Mouse (Mus musculus): ENCODE data around the gene En2. TPM values are rescaled to one million over a fixed set of nuclear protein-coding genes. Genes with fewer than 3 reads are reported as not detected.

En2 gene
- polyA plus RNA-seq (2012; rRNA removed): 0.09 and 0.15 TPM in 2 replicates

DNA sequence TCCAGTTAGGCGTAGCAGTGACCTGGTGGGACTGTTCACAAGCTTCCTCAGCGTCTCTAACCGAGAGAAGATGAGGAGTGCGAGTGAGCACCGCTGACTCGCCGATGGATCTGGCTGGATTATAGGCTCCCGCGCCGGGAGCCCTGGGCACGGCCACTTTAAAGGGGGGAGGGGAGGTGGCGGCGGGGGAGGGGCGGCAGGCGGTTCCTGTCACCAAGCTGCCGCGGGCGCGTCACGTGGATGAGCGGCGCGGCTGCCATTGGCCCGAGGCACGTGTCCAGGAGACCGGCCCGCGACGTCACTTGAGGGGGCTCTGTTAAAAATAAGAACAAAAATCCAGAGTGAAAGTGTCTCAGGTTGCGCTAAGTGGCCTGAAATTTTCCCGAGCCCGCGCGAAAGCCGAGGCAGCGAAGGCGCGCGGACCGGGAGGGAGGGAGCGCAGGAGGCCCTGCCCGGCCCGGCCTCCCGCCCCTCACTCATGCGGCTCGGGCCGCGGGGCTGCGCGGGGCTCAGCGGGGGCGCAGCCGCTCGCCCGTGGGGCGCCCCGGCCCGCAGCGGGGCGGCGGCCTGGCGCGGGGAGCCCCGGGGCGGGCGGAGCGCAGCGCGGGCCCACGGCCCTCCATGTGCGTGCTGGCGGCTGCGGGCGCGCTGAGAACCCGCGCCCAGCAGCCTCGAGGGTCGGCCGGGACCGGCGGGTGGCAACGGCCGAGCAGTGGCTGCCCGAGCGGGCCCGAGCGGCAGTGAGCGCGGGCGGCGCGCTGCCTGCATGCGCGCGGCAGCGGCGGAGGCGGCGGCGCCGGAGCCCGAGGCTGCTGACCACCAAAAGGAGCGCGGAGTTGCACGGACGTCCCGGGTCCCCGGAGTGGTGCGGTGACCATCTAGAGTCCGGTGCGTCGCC lies at the start of gene En2:
Gene En2, plus strand, starts transcription at position 337 of the 898 bp plus-strand sequence.
- Histone ChIP-seq H3K36me3 (ENCODE audit: control insufficient read depth, insufficient read depth, low read length) (no peaks in the 10 kb centered on the region), H3K4me3 (ENCODE audit: insufficient read depth, low read depth, low read length) (peak within 1 kb of the TSS; percentile 36), H3K27ac (ENCODE audit: insufficient read depth, low read depth, low read length) (no peak within 1 kb of the TSS), H3K4me1 (ENCODE audit: control insufficient read depth, insufficient read depth, low read length) (no peaks in the 10 kb centered on the region), H3K27me3 (replicated peaks; ENCODE audit: control insufficient read depth, insufficient read depth, low read length) (peaks cover 15% of the 10 kb centered on the region)
- peak; percentile 38 for DNase-seq
- no peak for TF ChIP-seq CTCF (conservative IDR thresholded peaks at IDR 0.05; ENCODE audit: insufficient read depth, insufficient read length, low read depth, low read length)
- TF ChIP-seq POLR2A (IDR thresholded peaks at IDR 0.05; ENCODE audit: low read depth, low read length): no peak
- 1% methylated on average over 108 of the region's 113 CpGs for WGBS

DNA sequence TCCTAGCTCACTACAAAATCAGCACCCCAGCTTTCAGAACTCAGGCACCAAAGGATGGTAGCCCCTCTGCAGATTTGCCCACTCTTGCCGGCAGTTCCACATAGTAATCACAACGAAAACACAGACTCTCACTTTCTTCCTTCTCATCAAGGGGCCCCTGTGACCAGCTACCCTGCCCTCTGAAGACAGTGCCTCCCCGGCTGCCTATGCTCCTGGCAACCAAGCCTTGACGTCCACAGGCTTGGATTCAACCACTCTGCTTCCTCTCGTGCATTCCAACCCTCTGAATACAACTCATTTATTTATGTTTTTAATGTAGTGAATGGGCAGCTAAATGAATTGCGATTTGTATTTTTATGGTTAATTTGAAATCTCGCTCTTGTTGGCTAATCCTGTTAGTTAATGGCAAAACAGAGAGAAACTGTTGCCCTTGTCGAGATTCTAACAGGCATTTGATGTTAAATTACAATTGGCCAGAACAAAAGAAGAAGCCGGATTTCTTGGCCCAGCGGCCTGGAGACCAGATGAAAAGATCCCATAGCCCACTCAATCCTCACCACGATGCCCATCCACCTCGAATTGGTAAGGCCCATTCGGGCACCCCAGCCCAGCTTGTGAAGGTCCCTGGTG lies 48.1 kb upstream of the En2 start:
- no peak overlapping the region for H3K4me3 ChIP-seq (ENCODE audit: insufficient read depth, low read depth, low read length)
- H3K27me3 ChIP-seq (replicated peaks; ENCODE audit: control insufficient read depth, insufficient read depth, low read length): no peaks in the 10 kb centered on the region; the same call in none of the 2 replicates
- TF ChIP-seq CTCF (conservative IDR thresholded peaks at IDR 0.05; ENCODE audit: insufficient read depth, insufficient read length, low read depth, low read length) (no peak), POLR2A (IDR thresholded peaks at IDR 0.05; ENCODE audit: low read depth, low read length) (no peak)
- no peak overlapping the region for H3K27ac ChIP-seq (ENCODE audit: insufficient read depth, low read depth, low read length)
- no peaks in the 10 kb centered on the region for H3K36me3 ChIP-seq (ENCODE audit: control insufficient read depth, insufficient read depth, low read length)
- no peaks in the 10 kb centered on the region for H3K4me1 ChIP-seq (ENCODE audit: control insufficient read depth, insufficient read depth, low read length)
- 29% methylated on average over 13 of the region's 13 CpGs for WGBS
- no peak for DNase-seq

DNA sequence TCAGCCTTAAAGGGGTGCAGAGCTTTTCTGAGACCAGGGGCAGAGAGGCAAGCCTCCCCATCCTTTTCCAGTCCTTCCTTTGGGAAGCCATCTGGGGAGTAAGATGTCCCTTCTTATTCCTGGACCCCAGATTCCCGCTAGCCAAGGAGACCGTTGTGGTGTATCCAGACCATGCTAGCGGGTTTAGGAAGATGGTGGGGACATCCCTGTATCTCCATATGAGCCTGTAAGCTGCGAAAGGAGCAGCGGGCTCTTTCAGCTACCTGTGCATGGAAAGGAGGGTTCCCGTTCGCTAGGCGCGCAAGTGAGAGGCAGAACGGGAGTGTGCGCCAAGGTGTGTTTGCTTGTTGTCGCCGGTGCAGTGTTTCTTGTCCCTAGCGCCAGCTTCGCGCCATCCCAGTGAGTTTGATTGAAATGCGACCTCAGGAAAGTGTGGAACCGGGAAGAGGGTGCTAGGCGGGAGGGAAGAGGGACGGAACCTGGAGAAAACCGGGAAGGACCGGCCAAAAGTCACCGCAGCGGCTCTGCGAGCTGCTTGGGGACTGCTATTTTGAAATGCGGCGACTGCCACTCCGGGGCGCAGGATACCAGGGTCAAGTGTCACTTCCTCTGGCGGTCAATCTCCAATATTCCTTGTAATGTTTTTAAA lies 47.5 kb upstream of the En2 start:
- peak overlapping the region; percentile 37; the same call in 1 of the 2 replicates for H3K4me3 ChIP-seq (ENCODE audit: insufficient read depth, low read depth, low read length)
- no peak overlapping the region for H3K27ac ChIP-seq (ENCODE audit: insufficient read depth, low read depth, low read length)
- DNase-seq: peak; percentile 65
- H3K36me3 ChIP-seq (ENCODE audit: control insufficient read depth, insufficient read depth, low read length): no peaks in the 10 kb centered on the region
- TF ChIP-seq CTCF (conservative IDR thresholded peaks at IDR 0.05; ENCODE audit: insufficient read depth, insufficient read length, low read depth, low read length) (no peak), POLR2A (IDR thresholded peaks at IDR 0.05; ENCODE audit: low read depth, low read length) (no peak)
- H3K4me1 ChIP-seq (ENCODE audit: control insufficient read depth, insufficient read depth, low read length): no peaks in the 10 kb centered on the region
- 4% methylated on average over 30 of the region's 30 CpGs for WGBS
- no peaks in the 10 kb centered on the region; the same call in none of the 2 replicates for H3K27me3 ChIP-seq (replicated peaks; ENCODE audit: control insufficient read depth, insufficient read depth, low read length)

DNA sequence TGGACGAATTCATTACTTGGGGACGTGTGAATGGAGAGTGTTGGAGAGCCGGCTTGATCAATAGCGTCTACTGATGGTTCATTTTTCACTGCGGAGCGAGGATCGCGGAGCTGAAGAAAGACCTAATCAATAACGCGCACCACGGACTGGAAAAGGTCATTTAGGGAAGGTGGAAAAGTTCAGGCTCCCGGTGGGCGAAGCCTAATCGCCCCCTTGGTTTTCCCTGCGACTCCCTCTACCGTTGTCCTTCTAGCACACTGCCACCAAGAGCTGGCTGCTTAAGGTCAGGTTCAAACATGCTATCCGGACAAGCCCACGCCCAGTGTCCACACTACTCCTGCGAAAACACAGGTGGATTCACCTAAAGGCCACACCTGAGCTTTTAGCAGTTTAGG lies 47.0 kb upstream of the En2 start:
- Histone ChIP-seq H3K4me1 (ENCODE audit: control insufficient read depth, insufficient read depth, low read length) (0 out of 2 replicates have a peak, but pooled peaks cover 2% of the 10 kb centered on the region), H3K4me3 (ENCODE audit: insufficient read depth, low read depth, low read length) (peak overlapping the region; percentile 37; the same call in 1 of the 2 replicates), H3K27ac (ENCODE audit: insufficient read depth, low read depth, low read length) (no peak overlapping the region), H3K36me3 (ENCODE audit: control insufficient read depth, insufficient read depth, low read length) (no peaks in the 10 kb centered on the region), H3K27me3 (replicated peaks; ENCODE audit: control insufficient read depth, insufficient read depth, low read length) (peaks cover 2% of the 10 kb centered on the region)
- DNase-seq: no peak
- WGBS: 3% methylated on average over 19 of the region's 19 CpGs
- TF ChIP-seq CTCF (conservative IDR thresholded peaks at IDR 0.05; ENCODE audit: insufficient read depth, insufficient read length, low read depth, low read length) (no peak), POLR2A (IDR thresholded peaks at IDR 0.05; ENCODE audit: low read depth, low read length) (no peak)

DNA sequence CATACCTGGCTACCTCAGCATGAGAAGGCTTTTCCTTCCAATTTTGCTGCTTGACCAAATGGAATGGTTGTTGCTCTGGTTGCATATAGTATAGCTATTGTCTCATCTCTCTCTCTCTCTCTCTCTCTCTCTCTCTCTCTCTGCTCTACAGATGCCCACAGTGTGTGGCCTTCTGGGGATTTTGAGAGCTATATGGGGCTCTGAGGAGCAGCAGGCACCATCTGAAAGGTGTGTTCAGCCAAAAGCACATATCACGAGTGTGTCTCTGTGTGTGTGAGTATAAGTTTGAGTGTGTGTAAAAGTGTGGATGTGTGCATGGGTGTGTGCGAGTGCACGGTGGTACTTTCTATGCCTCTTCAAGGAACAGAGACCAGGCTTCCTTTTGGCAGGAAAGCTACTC lies 45.9 kb upstream of the En2 start:
- 45% methylated on average over 3 of the region's 3 CpGs for WGBS
- no peak for DNase-seq
- 0 out of 2 replicates have a peak, but pooled peaks cover 3% of the 10 kb centered on the region for H3K4me1 ChIP-seq (ENCODE audit: control insufficient read depth, insufficient read depth, low read length)
- TF ChIP-seq POLR2A (IDR thresholded peaks at IDR 0.05; ENCODE audit: low read depth, low read length) (no peak), CTCF (conservative IDR thresholded peaks at IDR 0.05; ENCODE audit: insufficient read depth, insufficient read length, low read depth, low read length) (no peak)
- H3K4me3 ChIP-seq (ENCODE audit: insufficient read depth, low read depth, low read length): no peak overlapping the region
- peaks cover 6% of the 10 kb centered on the region for H3K27me3 ChIP-seq (replicated peaks; ENCODE audit: control insufficient read depth, insufficient read depth, low read length)
- H3K27ac ChIP-seq (ENCODE audit: insufficient read depth, low read depth, low read length): no peak overlapping the region
- no peaks in the 10 kb centered on the region for H3K36me3 ChIP-seq (ENCODE audit: control insufficient read depth, insufficient read depth, low read length)

DNA sequence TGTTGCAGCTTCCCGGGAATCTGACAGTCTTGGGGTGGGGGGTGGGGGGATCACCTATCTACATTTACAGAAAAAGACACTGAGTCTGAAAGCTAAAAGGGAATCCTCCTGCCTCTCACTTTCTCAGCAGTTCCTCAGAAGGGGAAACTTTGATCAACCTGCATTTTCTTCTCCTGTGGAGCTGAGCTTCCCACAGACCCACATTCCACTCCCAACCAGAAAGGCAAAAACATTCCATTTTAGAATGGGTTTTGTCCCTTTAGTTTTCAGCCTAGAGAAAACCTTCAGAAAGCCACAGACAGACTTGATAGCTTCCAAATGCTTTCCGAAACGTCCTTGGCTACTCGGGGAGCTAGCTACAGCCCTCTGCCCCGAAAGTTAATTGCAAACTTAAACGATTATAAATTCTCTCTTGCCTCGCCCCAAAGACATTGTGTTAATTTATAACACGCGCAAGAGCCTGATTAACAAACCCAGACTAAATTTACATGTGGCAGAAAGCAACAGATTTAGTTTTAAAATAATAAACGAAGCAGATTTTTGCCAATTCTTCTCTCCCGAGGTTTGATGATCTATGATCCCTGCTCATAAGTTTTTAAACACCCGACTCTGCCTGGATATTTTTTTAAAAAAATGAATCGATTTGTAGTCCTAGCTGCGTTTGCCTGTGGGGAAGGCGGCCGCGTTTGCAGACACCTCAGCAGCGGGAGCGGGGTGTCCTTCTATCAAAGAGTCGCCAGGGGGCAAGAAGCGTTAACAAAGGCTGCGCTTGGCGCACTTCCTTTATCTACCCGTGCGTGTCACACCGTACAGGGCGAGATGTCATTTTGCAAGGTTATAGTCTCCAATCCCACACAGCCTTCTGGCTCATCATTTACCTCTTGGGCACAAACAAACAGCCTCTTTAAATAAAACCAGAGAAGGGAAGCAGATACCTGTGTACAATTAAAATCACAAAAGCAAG lies 42.7 kb upstream of the En2 start:
- peak; percentile 72 for DNase-seq
- Histone ChIP-seq H3K4me3 (ENCODE audit: insufficient read depth, low read depth, low read length) (no peak overlapping the region), H3K27me3 (replicated peaks; ENCODE audit: control insufficient read depth, insufficient read depth, low read length) (peaks cover 6% of the 10 kb centered on the region)

More for the DNA sequence above, 42.7 kb upstream of the En2 start:
- 0 out of 2 replicates have a peak, but pooled peaks cover 3% of the 10 kb centered on the region for H3K4me1 ChIP-seq (ENCODE audit: control insufficient read depth, insufficient read depth, low read length)
- TF ChIP-seq POLR2A (IDR thresholded peaks at IDR 0.05; ENCODE audit: low read depth, low read length): no peak
- TF ChIP-seq CTCF (conservative IDR thresholded peaks at IDR 0.05; ENCODE audit: insufficient read depth, insufficient read length, low read depth, low read length): peak; percentile 47
- H3K36me3 ChIP-seq (ENCODE audit: control insufficient read depth, insufficient read depth, low read length): no peaks in the 10 kb centered on the region
- 3% methylated on average over 27 of the region's 27 CpGs for WGBS
- no peak overlapping the region for H3K27ac ChIP-seq (ENCODE audit: insufficient read depth, low read depth, low read length)
